Mouse (Mus musculus): ENCODE results near the gene Wwox. TPM values are rescaled to one million over a fixed set of nuclear protein-coding genes. Genes with fewer than 3 reads are reported as not detected.
A peak's percentile ranks its signal among the peaks of the same experiment; 100 is the strongest.

Wwox gene
- polyA plus RNA-seq, 1 experiment from 2014 or later, result 10.2 TPM

GRCm38 (mm10) chr8:114982762-114983161, 543.3 kb downstream of the Wwox start:
- WGBS, result 88% methylated on average over 11 of the region's 11 CpGs
- no peak for ATAC-seq

DNA sequence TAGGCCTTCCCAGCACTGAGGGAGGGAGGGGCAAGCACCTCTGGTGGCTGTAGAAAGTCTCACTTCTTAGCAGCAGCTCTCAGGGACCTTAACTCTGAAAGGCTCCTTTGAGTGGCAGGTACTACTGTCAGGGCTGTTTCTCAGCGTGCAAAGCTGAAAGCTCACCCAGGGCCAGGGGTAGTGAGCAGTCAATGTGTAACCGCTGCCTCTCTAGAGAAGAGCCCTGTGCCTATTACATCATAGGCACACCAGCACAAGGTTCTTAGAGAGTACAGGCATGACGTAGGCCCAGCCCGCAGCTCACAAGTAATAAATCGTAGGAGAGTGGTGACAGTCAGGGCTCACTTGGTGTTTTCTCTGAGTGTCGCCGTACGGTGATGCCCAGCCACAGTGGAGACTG, 545.0 kb downstream of the Wwox start:
- no peak for ATAC-seq
- H3K36me3 ChIP-seq (ENCODE audit: poor library complexity, severe bottlenecking), result no peaks in the 10 kb centered on the region
- 84% methylated on average over 8 of the region's 8 CpGs for WGBS
- H3K4me2 ChIP-seq, result no peak overlapping the region
- H3K4me3 ChIP-seq, result no peak overlapping the region
- 0 out of 2 replicates have a peak, but pooled peaks cover 8% of the 10 kb centered on the region for H3K27me3 ChIP-seq
- H3K27ac ChIP-seq, result no peak overlapping the region
- no peak overlapping the region for H3K9ac ChIP-seq
- H3K4me1 ChIP-seq, result no peaks in the 10 kb centered on the region
- no peaks in the 10 kb centered on the region for H3K9me3 ChIP-seq (replicated peaks)

More at GRCm38 (mm10) chr8:114982762-114983161, 543.3 kb downstream of the Wwox start:
- H3K27me3 ChIP-seq, result no peaks in the 10 kb centered on the region
- H3K27ac ChIP-seq, result no peak overlapping the region
- H3K4me3 ChIP-seq, result no peak overlapping the region
- H3K36me3 ChIP-seq (ENCODE audit: poor library complexity, severe bottlenecking), result no peaks in the 10 kb centered on the region
- H3K9me3 ChIP-seq (replicated peaks), result no peaks in the 10 kb centered on the region
- no peak overlapping the region for H3K9ac ChIP-seq
- H3K4me2 ChIP-seq, result no peak overlapping the region
- H3K4me1 ChIP-seq, result no peaks in the 10 kb centered on the region

GRCm38 (mm10) chr8:114985996-114986395, 546.5 kb downstream of the Wwox start:
- no peak for ATAC-seq
- H3K27me3 ChIP-seq, result 0 out of 2 replicates have a peak, but pooled peaks cover 12% of the 10 kb centered on the region
- H3K4me1 ChIP-seq, result no peaks in the 10 kb centered on the region
- H3K27ac ChIP-seq, result no peak overlapping the region
- no peaks in the 10 kb centered on the region for H3K36me3 ChIP-seq (ENCODE audit: poor library complexity, severe bottlenecking)
- H3K9ac ChIP-seq, result no peak overlapping the region
- no peak overlapping the region for H3K4me3 ChIP-seq
- 88% methylated on average over 13 of the region's 13 CpGs for WGBS
- no peak overlapping the region for H3K4me2 ChIP-seq
- H3K9me3 ChIP-seq (replicated peaks), result no peaks in the 10 kb centered on the region

DNA sequence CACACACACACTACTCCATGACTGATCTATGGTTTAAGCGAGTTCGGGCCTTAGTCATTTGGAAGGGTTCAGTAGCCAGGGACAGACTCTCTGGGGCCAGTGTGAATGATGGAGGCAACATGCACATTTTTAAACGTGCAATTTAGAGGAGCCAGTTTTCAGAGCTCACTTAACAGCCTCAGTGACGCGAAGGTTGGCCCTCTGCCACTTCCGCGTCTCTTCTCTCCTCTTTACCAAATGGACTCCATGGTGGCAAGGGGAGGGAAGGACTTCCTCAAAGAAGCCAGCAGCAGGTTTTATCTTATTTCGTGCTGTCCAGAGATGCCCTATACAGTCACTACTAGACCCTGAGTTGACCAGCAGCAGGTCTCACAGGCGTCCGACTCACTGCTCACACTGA, 547.5 kb downstream of the Wwox start:
- Histone ChIP-seq H3K36me3 (ENCODE audit: poor library complexity, severe bottlenecking) (no peaks in the 10 kb centered on the region), H3K4me2 (no peak overlapping the region), H3K9me3 (replicated peaks) (no peaks in the 10 kb centered on the region), H3K4me1 (no peaks in the 10 kb centered on the region), H3K27ac (no peak overlapping the region), H3K9ac (no peak overlapping the region), H3K27me3 (0 out of 2 replicates have a peak, but pooled peaks cover 12% of the 10 kb centered on the region), H3K4me3 (no peak overlapping the region)
- ATAC-seq, result no peak
- WGBS, result 80% methylated on average over 10 of the region's 10 CpGs

DNA sequence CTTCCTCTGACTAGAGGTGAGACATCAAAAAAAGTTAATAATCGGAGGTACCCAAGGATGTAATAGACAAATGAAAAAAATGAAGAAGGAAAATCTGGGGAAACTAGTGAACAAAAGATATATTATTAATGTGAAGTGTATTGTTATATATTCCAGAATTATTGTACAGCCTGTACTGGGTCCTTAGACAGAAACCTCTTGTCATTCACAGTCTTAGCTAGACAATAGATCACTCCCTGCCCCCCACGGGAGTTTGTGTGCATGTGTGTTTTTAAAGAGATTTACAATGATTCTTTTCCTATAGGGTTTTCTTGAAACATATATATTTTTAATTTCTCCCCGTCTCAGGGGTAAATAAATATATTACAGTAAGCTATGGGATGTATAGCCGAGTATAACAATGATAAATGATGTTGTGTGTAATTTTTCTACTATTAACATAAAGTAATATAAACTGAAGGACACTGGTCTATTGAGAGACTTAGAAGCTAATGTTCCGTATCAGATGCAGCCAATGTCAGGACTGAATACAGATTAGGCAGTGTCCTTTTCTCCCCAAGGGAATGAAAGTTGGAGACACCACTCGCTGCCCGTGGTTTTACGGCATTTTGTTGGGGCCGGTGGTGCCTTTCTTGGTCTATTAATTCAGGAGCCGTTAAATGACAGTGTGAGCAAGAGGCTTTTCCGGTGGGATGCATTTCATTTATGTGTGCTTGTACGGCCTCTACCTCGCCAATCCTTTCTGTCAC, 551.6 kb downstream of the Wwox start:
- H3K27ac ChIP-seq, result no peak overlapping the region
- no peak overlapping the region for H3K4me3 ChIP-seq
- H3K9ac ChIP-seq, result no peak overlapping the region
- 28% methylated on average over 13 of the region's 13 CpGs for WGBS
- no peaks in the 10 kb centered on the region for H3K4me1 ChIP-seq
- ATAC-seq, result no peak
- H3K9me3 ChIP-seq (replicated peaks), result no peaks in the 10 kb centered on the region
- H3K27me3 ChIP-seq, result 0 out of 2 replicates have a peak, but pooled peaks cover 12% of the 10 kb centered on the region
- no peak overlapping the region for H3K4me2 ChIP-seq
- H3K36me3 ChIP-seq (ENCODE audit: poor library complexity, severe bottlenecking), result no peaks in the 10 kb centered on the region

DNA sequence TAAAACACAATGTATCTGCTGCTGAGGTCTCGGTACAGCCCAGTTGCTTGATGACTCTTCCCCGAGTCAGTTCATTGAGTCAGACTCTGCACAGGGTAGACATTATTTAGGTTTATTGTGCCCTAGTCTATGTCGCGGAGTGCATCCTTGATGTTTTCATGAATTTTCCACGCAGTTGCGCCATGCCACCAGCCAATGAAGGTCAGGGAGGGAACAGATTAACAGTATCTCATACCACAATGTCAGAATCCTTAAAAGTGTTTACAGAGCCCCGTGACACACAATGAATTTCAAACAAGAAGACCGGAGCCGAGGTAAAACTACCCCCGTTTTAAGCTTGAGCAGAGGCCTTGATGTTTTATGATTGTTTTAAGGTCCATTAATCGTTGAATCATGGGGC, 561.3 kb downstream of the Wwox start:
- Histone ChIP-seq H3K9me3 (replicated peaks) (no peaks in the 10 kb centered on the region; the same call in 1 of the 2 replicates), H3K4me3 (no peak overlapping the region), H3K27ac (no peak overlapping the region), H3K9ac (no peak overlapping the region), H3K27me3 (no peaks in the 10 kb centered on the region), H3K4me1 (no peaks in the 10 kb centered on the region), H3K36me3 (ENCODE audit: poor library complexity, severe bottlenecking) (no peaks in the 10 kb centered on the region), H3K4me2 (no peak overlapping the region)
- ATAC-seq, result no peak
- 93% methylated on average over 11 of the region's 11 CpGs for WGBS

DNA sequence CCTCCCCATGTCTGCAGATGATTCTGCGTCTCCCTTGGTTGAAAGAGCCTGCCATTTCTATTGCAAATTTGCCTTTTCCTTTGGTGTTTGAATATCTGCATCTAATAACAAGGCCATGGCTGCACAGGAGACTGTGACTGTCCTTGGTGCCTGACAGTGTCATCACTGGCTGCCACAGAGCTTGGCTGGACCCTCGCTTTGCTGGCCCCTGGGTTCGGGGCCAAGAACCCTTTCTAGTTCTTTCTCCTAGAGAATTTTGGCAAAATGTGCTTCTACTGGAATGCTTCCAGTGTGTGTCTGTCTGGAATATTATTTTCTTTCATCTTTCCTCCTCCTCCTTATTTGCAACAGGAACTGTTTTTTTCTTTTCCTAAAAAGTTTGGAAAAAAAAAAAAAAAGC, 565.6 kb downstream of the Wwox start:
- H3K4me1 ChIP-seq, result peaks cover 11% of the 10 kb centered on the region; the same call in 1 of the 2 replicates
- WGBS, result 85% methylated on average over 3 of the region's 3 CpGs

GRCm38 (mm10) chr8:115006561-115006960, 567.1 kb downstream of the Wwox start:
- no peaks in the 10 kb centered on the region for H3K27me3 ChIP-seq
- no peak overlapping the region for H3K9ac ChIP-seq
- H3K27ac ChIP-seq, result no peak overlapping the region
- H3K36me3 ChIP-seq (ENCODE audit: poor library complexity, severe bottlenecking), result no peaks in the 10 kb centered on the region
- no peak for ATAC-seq
- H3K9me3 ChIP-seq (replicated peaks), result no peaks in the 10 kb centered on the region
- H3K4me2 ChIP-seq, result no peak overlapping the region
- H3K4me3 ChIP-seq, result no peak overlapping the region
- WGBS, result 47% methylated on average over 8 of the region's 8 CpGs
- peaks cover 18% of the 10 kb centered on the region for H3K4me1 ChIP-seq

More for the DNA sequence above, 565.6 kb downstream of the Wwox start:
- no peak overlapping the region for H3K27ac ChIP-seq
- no peak for ATAC-seq
- no peaks in the 10 kb centered on the region for H3K36me3 ChIP-seq (ENCODE audit: poor library complexity, severe bottlenecking)
- H3K27me3 ChIP-seq, result no peaks in the 10 kb centered on the region
- no peak overlapping the region for H3K9ac ChIP-seq
- no peak overlapping the region for H3K4me3 ChIP-seq
- no peaks in the 10 kb centered on the region for H3K9me3 ChIP-seq (replicated peaks)
- H3K4me2 ChIP-seq, result no peak overlapping the region

- ATAC-seq, result no peak
- WGBS, result 28% methylated on average over 7 of the region's 7 CpGs
- Histone ChIP-seq H3K36me3 (ENCODE audit: poor library complexity, severe bottlenecking) (no peaks in the 10 kb centered on the region), H3K9ac (no peak overlapping the region), H3K9me3 (replicated peaks) (no peaks in the 10 kb centered on the region), H3K4me2 (no peak overlapping the region), H3K4me3 (no peak overlapping the region), H3K27me3 (0 out of 2 replicates have a peak, but pooled peaks cover 5% of the 10 kb centered on the region), H3K4me1 (peaks cover 18% of the 10 kb centered on the region), H3K27ac (no peak overlapping the region)
Measured at GRCm38 (mm10) chr8:115007280-115007679, 567.8 kb downstream of the Wwox start.

GRCm38 (mm10) chr8:115008624-115009620, 569.5 kb downstream of the Wwox start:
- Histone ChIP-seq H3K4me2 (no peak overlapping the region), H3K27me3 (peaks cover 12% of the 10 kb centered on the region), H3K27ac (no peak overlapping the region), H3K9me3 (replicated peaks) (no peaks in the 10 kb centered on the region), H3K36me3 (ENCODE audit: poor library complexity, severe bottlenecking) (no peaks in the 10 kb centered on the region), H3K4me1 (peaks cover 18% of the 10 kb centered on the region), H3K9ac (no peak overlapping the region), H3K4me3 (no peak overlapping the region)
- WGBS, result 85% methylated on average over 9 of the region's 9 CpGs
- ATAC-seq, result no peak

GRCm38 (mm10) chr8:115009897-115010768, 570.7 kb downstream of the Wwox start:
- H3K4me3 ChIP-seq, result no peak overlapping the region
- H3K36me3 ChIP-seq (ENCODE audit: poor library complexity, severe bottlenecking), result no peaks in the 10 kb centered on the region

More at GRCm38 (mm10) chr8:115009897-115010768, 570.7 kb downstream of the Wwox start:
- no peak overlapping the region for H3K27ac ChIP-seq
- H3K27me3 ChIP-seq, result peaks cover 12% of the 10 kb centered on the region
- 13% methylated on average over 9 of the region's 9 CpGs for WGBS
- H3K9ac ChIP-seq, result 0 out of 2 replicates have a peak overlapping the region, but pooled peaks have one; percentile 19
- no peak overlapping the region for H3K4me2 ChIP-seq
- H3K9me3 ChIP-seq (replicated peaks), result no peaks in the 10 kb centered on the region
- ATAC-seq, result no peak
- H3K4me1 ChIP-seq, result peaks cover 18% of the 10 kb centered on the region

Data from forebrain, embryonic 13.5 days (tissue).